Comparison of ENCODE assay signal across 12 mouse cellular contexts in genomic region chr16:23505904-23506687, GRCm38 (mm10). TPM values are rescaled to one million over a fixed set of nuclear protein-coding genes. Genes with fewer than 3 reads are reported as not detected.
A peak's percentile ranks its signal among the peaks of the same experiment; 100 is the strongest.
DNase-seq lines count a peak whose midpoint lies in the region; ATAC-seq lines count a peak whose summit lies in the region.
"Had no signal": no experiment of that assay in that cellular context is flagged by ENCODE, and none has a peak within 500 bp of the region (broad histone marks: within the 10 kb centered on the region; RNA-seq: fewer than 3 reads in every experiment).

No protein-coding gene starts in this region.

- peak; percentile 14 to 48 for DNase-seq in frontal cortex, adult 2 months (ENCODE audit: extremely low spot score in 1 of 2, low spot score in 1 of 2)
- no peak for DNase-seq in frontal cortex, postnatal 14 days (ENCODE audit: low spot score in 2 of 2)
- peak; percentile 82 for DNase-seq in midbrain, embryonic 11.5 days (ENCODE audit: low spot score, missing footprints)
- DNase-seq in gastrocnemius, adult 18-20 months (ENCODE audit: low spot score) = no peak
- DNase-seq: cerebellum, adult 2 months; kidney, postnatal 25 days had no signal

- H3K9me3 ChIP-seq in midbrain, embryonic 11.5 days (ENCODE audit: control insufficient read depth, low read length) = no peaks in the 10 kb centered on the region
- H3K9me3 ChIP-seq in midbrain, embryonic 16.5 days (replicated peaks; ENCODE audit: control insufficient read depth, low read length, poor library complexity, severe bottlenecking) = no peaks in the 10 kb centered on the region
- H3K9me3 ChIP-seq in hindbrain, embryonic 13.5 days = no peaks in the 10 kb centered on the region
- H3K9me3 ChIP-seq in midbrain, embryonic 13.5 days = no peaks in the 10 kb centered on the region
- H3K9me3 ChIP-seq: embryonic facial prominence, embryonic 15.5 days; limb, embryonic 12.5 days had no signal

- H3K27me3 ChIP-seq in midbrain, embryonic 11.5 days (ENCODE audit: control insufficient read depth, insufficient read depth, low read length) = no peaks in the 10 kb centered on the region
- H3K27me3 ChIP-seq in midbrain, embryonic 16.5 days (ENCODE audit: control insufficient read depth, insufficient read depth, low read depth, low read length) = no peaks in the 10 kb centered on the region
- no peaks in the 10 kb centered on the region for H3K27me3 ChIP-seq in hindbrain, embryonic 13.5 days
- no peaks in the 10 kb centered on the region for H3K27me3 ChIP-seq in midbrain, embryonic 13.5 days
- H3K27me3 ChIP-seq: embryonic facial prominence, embryonic 15.5 days; limb, embryonic 12.5 days had no signal

- no peak overlapping the region for H3K4me3 ChIP-seq in midbrain, embryonic 11.5 days (ENCODE audit: low read depth, low read length)
- H3K4me3 ChIP-seq in midbrain, embryonic 16.5 days (ENCODE audit: low read depth, low read length) = no peak overlapping the region
- H3K4me3 ChIP-seq in hindbrain, embryonic 13.5 days = no peak overlapping the region
- H3K4me3 ChIP-seq in midbrain, embryonic 13.5 days (replicated peaks) = no peak overlapping the region
- H3K4me3 ChIP-seq: embryonic facial prominence, embryonic 15.5 days; limb, embryonic 12.5 days had no signal

- no peak overlapping the region for H3K9ac ChIP-seq in midbrain, embryonic 11.5 days (ENCODE audit: low read length)
- H3K9ac ChIP-seq in midbrain, embryonic 16.5 days (ENCODE audit: low read depth, low read length) = no peak overlapping the region
- H3K9ac ChIP-seq in hindbrain, embryonic 13.5 days = no peak overlapping the region
- no peak overlapping the region for H3K9ac ChIP-seq in midbrain, embryonic 13.5 days (replicated peaks)
- H3K9ac ChIP-seq: embryonic facial prominence, embryonic 15.5 days; limb, embryonic 12.5 days had no signal

- WGBS in midbrain, embryonic 11.5 days = 55% methylated on average over 11 of the region's 11 CpGs
- 61% methylated on average over 11 of the region's 11 CpGs for WGBS in midbrain, embryonic 16.5 days
- 48% methylated on average over 11 of the region's 11 CpGs for WGBS in hindbrain, embryonic 13.5 days
- WGBS in midbrain, embryonic 13.5 days = 62% methylated on average over 11 of the region's 11 CpGs

- 0 out of 2 replicates have a peak, but pooled peaks cover under 1% of the 10 kb centered on the region for H3K36me3 ChIP-seq in midbrain, embryonic 11.5 days (ENCODE audit: control insufficient read depth, insufficient read depth, low read length)
- H3K36me3 ChIP-seq in midbrain, embryonic 16.5 days (ENCODE audit: control insufficient read depth, insufficient read depth, low read length) = peaks cover 2% of the 10 kb centered on the region; the same call in 1 of the 2 replicates
- H3K36me3 ChIP-seq in hindbrain, embryonic 13.5 days = peaks cover 8% of the 10 kb centered on the region
- peaks cover 22% of the 10 kb centered on the region for H3K36me3 ChIP-seq in midbrain, embryonic 13.5 days
- H3K36me3 ChIP-seq: embryonic facial prominence, embryonic 15.5 days; limb, embryonic 12.5 days had no signal

- H3K4me1 ChIP-seq in midbrain, embryonic 11.5 days (ENCODE audit: control insufficient read depth, insufficient read depth, low read length) = peaks cover 30% of the 10 kb centered on the region
- H3K4me1 ChIP-seq in midbrain, embryonic 16.5 days (ENCODE audit: control insufficient read depth, insufficient read depth, low read length) = peaks cover 13% of the 10 kb centered on the region
- H3K4me1 ChIP-seq in hindbrain, embryonic 13.5 days (replicated peaks) = peaks cover 25% of the 10 kb centered on the region
- H3K4me1 ChIP-seq in midbrain, embryonic 13.5 days (replicated peaks) = peaks cover 38% of the 10 kb centered on the region

- ATAC-seq in midbrain, embryonic 11.5 days (ENCODE audit: low FRiP score) = no peak
- no peak for ATAC-seq in midbrain, embryonic 16.5 days
- no peak for ATAC-seq in hindbrain, embryonic 13.5 days (ENCODE audit: low FRiP score)
- ATAC-seq in midbrain, embryonic 13.5 days = no peak
- no peak for ATAC-seq in monocyte, adult 5-6 weeks (replicated peaks; ENCODE audit: insufficient number of reproducible peaks, low FRiP score, low TSS enrichment, poor library complexity, severe bottlenecking)

- H3K4me2 ChIP-seq in midbrain, embryonic 11.5 days = no peak overlapping the region
- H3K4me2 ChIP-seq in midbrain, embryonic 16.5 days (ENCODE audit: low read length) = no peak overlapping the region
- no peak overlapping the region for H3K4me2 ChIP-seq in hindbrain, embryonic 13.5 days
- no peak overlapping the region for H3K4me2 ChIP-seq in midbrain, embryonic 13.5 days (replicated peaks)
- H3K4me2 ChIP-seq: embryonic facial prominence, embryonic 15.5 days; limb, embryonic 12.5 days had no signal

- H3K27ac ChIP-seq in midbrain, embryonic 11.5 days (ENCODE audit: low read depth, low read length) = peak overlapping the region; percentile 14; the same call in 1 of the 2 replicates
- H3K27ac ChIP-seq in midbrain, embryonic 16.5 days (ENCODE audit: low read length) = no peak overlapping the region
- peak overlapping the region; percentile 69 for H3K27ac ChIP-seq in hindbrain, embryonic 13.5 days
- H3K27ac ChIP-seq in midbrain, embryonic 13.5 days = peak overlapping the region; percentile 79; the same call in 1 of the 2 replicates
- H3K27ac ChIP-seq: embryonic facial prominence, embryonic 15.5 days; limb, embryonic 12.5 days had no signal

RNA-seq across cellular contexts. Expression of gene Rtp4, which starts 14.0 kb away (rescaled TPM):
- polyA plus RNA-seq in frontal cortex, adult 2 months (2012; rRNA removed) = 9.2 and 9.7 TPM in 2 replicates
- polyA plus RNA-seq in midbrain, embryonic 11.5 days (2014; fragmentation: Nextera tagmentation; extraction: Ambion mirVana) = 2.2 and 2.6 TPM in 2 replicates
- polyA plus RNA-seq in midbrain, embryonic 16.5 days (2015; fragmentation: Nextera tagmentation; extraction: Ambion mirVana) = 2.6 and 2.8 TPM in 2 replicates
- 3.2 and 3.8 TPM in 2 replicates for polyA plus RNA-seq in hindbrain, embryonic 13.5 days (2015; fragmentation: Nextera tagmentation; extraction: Ambion mirVana)
- 2.0 and 3.4 TPM in 2 replicates for polyA plus RNA-seq in midbrain, embryonic 13.5 days (2015; fragmentation: Nextera tagmentation; extraction: Ambion mirVana)
- total RNA-seq in monocyte, adult 5-6 weeks (2017) = 19.7 to 28.3 TPM (median 22.5 TPM) in 3 replicates
- total RNA-seq in gastrocnemius, adult 18-20 months (2021) = 1 to 10 TPM in 1 of 2 experiments, under 1 TPM in 1; 0.98 to 1.5 TPM

RNA-seq across cellular contexts. Expression of gene Masp1, which starts 14.5 kb away (rescaled TPM):
- polyA plus RNA-seq in frontal cortex, adult 2 months (2012; rRNA removed) = 15.4 and 16.6 TPM in 2 replicates
- polyA plus RNA-seq in midbrain, embryonic 11.5 days (2014; fragmentation: Nextera tagmentation; extraction: Ambion mirVana) = 19.0 and 20.1 TPM in 2 replicates
- 26.8 and 29.6 TPM in 2 replicates for polyA plus RNA-seq in midbrain, embryonic 16.5 days (2015; fragmentation: Nextera tagmentation; extraction: Ambion mirVana)
- 31.3 and 36.9 TPM in 2 replicates for polyA plus RNA-seq in hindbrain, embryonic 13.5 days (2015; fragmentation: Nextera tagmentation; extraction: Ambion mirVana)
- polyA plus RNA-seq in midbrain, embryonic 13.5 days (2015; fragmentation: Nextera tagmentation; extraction: Ambion mirVana) = 37.5 and 44.7 TPM in 2 replicates
- total RNA-seq in monocyte, adult 5-6 weeks (2017) = 0.29 TPM in 1 of 3 replicates, not detected in the others
- 10 to 100 TPM in 1 of 2 experiments, 1 to 10 TPM in 1; 9.1 to 17.4 TPM for total RNA-seq in gastrocnemius, adult 18-20 months (2021)

Comparison
In these comparisons a context has a peak if more than half of its experiments do, and no peak if none do; other contexts are left out.
1. DNase-seq: peak in frontal cortex, adult 2 months (2 of 2) and midbrain, embryonic 11.5 days (single experiment); none in frontal cortex, postnatal 14 days (0 of 2) and gastrocnemius, adult 18-20 months (single experiment).